Comparison of ENCODE assay signal across 10 mouse cellular contexts in the genomic region with DNA sequence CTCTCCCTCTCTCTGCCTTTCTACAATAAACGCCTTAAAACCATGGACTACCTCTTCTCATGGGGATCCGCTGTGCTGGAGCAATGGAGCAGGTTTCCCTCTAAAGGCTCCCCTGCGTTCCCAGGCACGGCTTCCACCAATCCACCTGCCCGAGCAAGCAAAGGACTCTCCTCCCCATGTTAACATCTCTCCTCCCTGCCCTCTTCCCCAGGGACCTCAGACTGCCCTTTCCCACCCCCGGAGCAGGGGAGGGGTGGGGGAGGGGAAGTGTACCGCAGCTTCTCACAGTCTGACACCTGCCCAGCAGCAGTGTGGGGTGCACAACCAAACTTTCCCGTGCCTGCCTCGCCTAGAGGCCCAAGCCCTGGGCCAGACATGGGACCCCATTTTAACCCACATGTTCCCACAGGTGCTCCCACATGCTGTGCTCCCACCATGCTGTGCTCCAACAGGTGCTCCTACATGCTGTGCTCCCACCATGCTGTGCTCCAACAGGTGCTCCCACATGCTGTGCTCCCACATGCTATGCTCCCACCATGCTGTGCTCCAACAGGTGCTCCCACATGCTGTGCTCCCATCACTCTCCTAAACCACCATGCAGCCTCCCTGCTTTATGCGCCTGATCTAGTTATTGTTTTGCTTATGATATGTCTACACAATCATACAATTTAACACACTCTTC. TPM values are rescaled to one million over a fixed set of nuclear protein-coding genes. Genes with fewer than 3 reads are reported as not detected.
DNase-seq lines count a peak whose midpoint lies in the region; ATAC-seq and TF ChIP-seq lines count a peak whose summit lies in the region.
"Had no signal": no experiment of that assay in that cellular context is flagged by ENCODE, and none has a peak within 500 bp of the region (broad histone marks: within the 10 kb centered on the region; RNA-seq: fewer than 3 reads in every experiment).

No protein-coding gene starts in this region.

- intact Hi-C loops in left cerebral cortex, postnatal 25 days (cut with DNase I): no loop called here

- no peak overlapping the region for H3K27ac ChIP-seq in heart, embryonic 13.5 days (replicated peaks)
- peak overlapping the region; percentile 47; the same call in 1 of the 2 replicates for H3K27ac ChIP-seq in forebrain, embryonic 11.5 days (ENCODE audit: low read depth, low read length)
- no peak overlapping the region for H3K27ac ChIP-seq in limb, embryonic 13.5 days
- H3K27ac ChIP-seq: liver, embryonic 12.5 days had no signal

- H3K9me3 ChIP-seq in heart, embryonic 13.5 days: no peaks in the 10 kb centered on the region
- peaks cover 7% of the 10 kb centered on the region; the same call in 1 of the 2 replicates for H3K9me3 ChIP-seq in E14TG2a.4 (ENCODE audit: low read length)
- H3K9me3 ChIP-seq in forebrain, embryonic 11.5 days (ENCODE audit: control insufficient read depth, low read length): no peaks in the 10 kb centered on the region
- no peaks in the 10 kb centered on the region for H3K9me3 ChIP-seq in limb, embryonic 13.5 days
- H3K9me3 ChIP-seq: liver, embryonic 12.5 days had no signal

- WGBS in heart, embryonic 13.5 days: 26% methylated on average over 10 of the region's 10 CpGs
- WGBS in forebrain, embryonic 11.5 days: 22% methylated on average over 10 of the region's 10 CpGs
- 22% methylated on average over 10 of the region's 10 CpGs for whole genome bisulfite sequencing in limb, embryonic 13.5 days

- 0 out of 2 replicates have a peak overlapping the region, but pooled peaks have one; percentile 14 for H3K4me2 ChIP-seq in heart, embryonic 13.5 days
- H3K4me2 ChIP-seq in forebrain, embryonic 11.5 days (ENCODE audit: low read depth, low read length, severe bottlenecking): peak overlapping the region; percentile 33; the same call in 1 of the 2 replicates
- peak overlapping the region; percentile 53 for H3K4me2 ChIP-seq in limb, embryonic 13.5 days (replicated peaks)
- H3K4me2 ChIP-seq: liver, embryonic 12.5 days had no signal

- H3K4me1 ChIP-seq in heart, embryonic 13.5 days: peaks cover 19% of the 10 kb centered on the region
- H3K4me1 ChIP-seq in E14TG2a.4 (replicated peaks; ENCODE audit: low read depth, low read length): peaks cover 53% of the 10 kb centered on the region
- peaks cover 12% of the 10 kb centered on the region for H3K4me1 ChIP-seq in forebrain, embryonic 11.5 days (replicated peaks; ENCODE audit: control insufficient read depth, insufficient read depth, low read length)
- H3K4me1 ChIP-seq in limb, embryonic 13.5 days: peaks cover 42% of the 10 kb centered on the region
- H3K4me1 ChIP-seq: liver, embryonic 12.5 days had no signal

- TF ChIP-seq CTCF in E14TG2a.4 (conservative IDR thresholded peaks at IDR 0.05; ENCODE audit: low read length): no peak

- no peak for DNase-seq in heart, postnatal 4 days
- peak; percentile 56 for DNase-seq in forebrain, embryonic 11.5 days (ENCODE audit: low spot score)
- DNase-seq in right cerebral cortex, postnatal 4 days: no peak
- DNase-seq in left cerebral cortex, postnatal 25 days (ENCODE audit: low spot score in 2 of 2): no peak
- no peak for DNase-seq in frontal cortex, postnatal 25 days (ENCODE audit: low spot score in 2 of 2)

- no peak overlapping the region for H3K4me3 ChIP-seq in heart, embryonic 13.5 days
- peak overlapping the region; percentile 66 for H3K4me3 ChIP-seq in E14TG2a.4 (replicated peaks; ENCODE audit: low read length)
- H3K4me3 ChIP-seq in forebrain, embryonic 11.5 days (ENCODE audit: low read depth, low read length): no peak overlapping the region
- H3K4me3 ChIP-seq in limb, embryonic 13.5 days: peak overlapping the region; percentile 8; the same call in 1 of the 2 replicates
- H3K4me3 ChIP-seq: liver, embryonic 12.5 days had no signal

- ATAC-seq in heart, embryonic 13.5 days (ENCODE audit: extremely low read depth, insufficient number of reproducible peaks, low FRiP score, low TSS enrichment): no peak
- ATAC-seq in forebrain, embryonic 11.5 days (replicated peaks; ENCODE audit: low FRiP score): peak; percentile 57
- ATAC-seq in limb, embryonic 13.5 days (ENCODE audit: low FRiP score, low read depth): 0 out of 2 replicates have a peak, but pooled peaks have one; percentile 26
- ATAC-seq: intestine, embryonic 16.5 days; liver, embryonic 12.5 days had no signal

- no peaks in the 10 kb centered on the region for H3K27me3 ChIP-seq in heart, embryonic 13.5 days (replicated peaks)
- H3K27me3 ChIP-seq in E14TG2a.4 (ENCODE audit: insufficient read depth, low read length): no peaks in the 10 kb centered on the region
- no peaks in the 10 kb centered on the region for H3K27me3 ChIP-seq in forebrain, embryonic 11.5 days (ENCODE audit: control insufficient read depth, insufficient read depth, low read length)
- H3K27me3 ChIP-seq in limb, embryonic 13.5 days: no peaks in the 10 kb centered on the region
- H3K27me3 ChIP-seq: liver, embryonic 12.5 days had no signal

- H3K9ac ChIP-seq in heart, embryonic 13.5 days: no peak overlapping the region
- peak overlapping the region; percentile 27; the same call in 1 of the 2 replicates for H3K9ac ChIP-seq in forebrain, embryonic 11.5 days (ENCODE audit: low read length)
- no peak overlapping the region for H3K9ac ChIP-seq in limb, embryonic 13.5 days
- H3K9ac ChIP-seq: liver, embryonic 12.5 days had no signal

- no peaks in the 10 kb centered on the region for H3K36me3 ChIP-seq in heart, embryonic 13.5 days
- no peaks in the 10 kb centered on the region for H3K36me3 ChIP-seq in E14TG2a.4 (ENCODE audit: insufficient read depth, low read length)
- H3K36me3 ChIP-seq in forebrain, embryonic 11.5 days (ENCODE audit: control insufficient read depth, insufficient read depth, low read length): no peaks in the 10 kb centered on the region
- no peaks in the 10 kb centered on the region for H3K36me3 ChIP-seq in limb, embryonic 13.5 days
- H3K36me3 ChIP-seq: liver, embryonic 12.5 days had no signal

RNA-seq across cellular contexts. Expression of gene Dclk2, which starts 57.2 kb away (rescaled TPM):
- 3.6 and 4.2 TPM in 2 replicates for polyA plus RNA-seq in heart, embryonic 13.5 days (2015; fragmentation: Nextera tagmentation; extraction: Ambion mirVana)
- 1 to 10 TPM; 8.2 to 8.8 TPM for total RNA-seq in heart, postnatal 4 days (2021)
- 44.2 and 49.0 TPM in 2 replicates for polyA plus RNA-seq in forebrain, embryonic 11.5 days (2014; fragmentation: Nextera tagmentation; extraction: Ambion mirVana)
- 4.3 and 5.4 TPM in 2 replicates for polyA plus RNA-seq in limb, embryonic 13.5 days (2015; fragmentation: Nextera tagmentation; extraction: Ambion mirVana)
- 10 to 100 TPM; 59.2 to 62.0 TPM for total RNA-seq in left cerebral cortex, postnatal 25 days (2021)

Comparison
In these comparisons a context has a peak if more than half of its experiments do, and no peak if none do; other contexts are left out.
1. H3K4me3 ChIP-seq: peak in E14TG2a.4 (single experiment) and limb, embryonic 13.5 days (single experiment); none in heart, embryonic 13.5 days (single experiment) and forebrain, embryonic 11.5 days (single experiment).
2. Peak in every context shown above with its lines, with median percentiles within 50 percentile points of each other: H3K4me2 ChIP-seq.